Mouse (Mus musculus) liver, postnatal 0 days (tissue): Measurements from ENCODE around the gene Pcnx2. TPM values are rescaled to one million over a fixed set of nuclear protein-coding genes. Genes with fewer than 3 reads are reported as not detected.
A peak's percentile ranks its signal among the peaks of the same experiment; 100 is the strongest.

Experiments
- ATAC-seq: fragments of 200-750 bp; cut with Nextera tagmentation; 2 replicates; pipeline ENCODE4 v1.8.0; 2017; ENCODE audit warnings: mild to moderate bottlenecking, moderate library complexity
- DNase-seq: peaks from one replicate; pipeline ENCODE4 v3.0.0-alpha.2; 2016
- H3K27ac ChIP-seq: fragments of 300-500 bp; sonication (generic); 2 replicates; pipeline ENCODE4 v1.5.1; 2014; ENCODE audit warnings: antibody characterized with exemption, moderate library complexity, mild to moderate bottlenecking, low read depth
- H3K27me3 ChIP-seq: fragments of 300-500 bp; sonication (generic); 2 replicates; pipeline ENCODE4 v1.6.1; 2014; ENCODE audit warnings: low read length, control low read depth, mixed read lengths; ENCODE audit not compliant: insufficient read depth
- H3K36me3 ChIP-seq: fragments of 300-500 bp; sonication (generic); replicated peaks from 2 replicates; pipeline ENCODE4 v1.6.1; 2014; ENCODE audit warnings: mild to moderate bottlenecking, control low read depth, low read length, moderate library complexity, mixed read lengths; ENCODE audit not compliant: insufficient read depth
- H3K4me1 ChIP-seq: fragments of 300-500 bp; sonication (generic); 2 replicates; pipeline ENCODE4 v1.6.1; 2014; ENCODE audit warnings: antibody characterized with exemption, mild to moderate bottlenecking, control low read depth; ENCODE audit not compliant: insufficient read depth
- H3K4me2 ChIP-seq: fragments of 300-500 bp; sonication (generic); 2 replicates; pipeline ENCODE4 v1.6.1; 2014; ENCODE audit warnings: low read depth, mild to moderate bottlenecking, low read length, moderate library complexity, mixed read lengths
- H3K4me3 ChIP-seq: fragments of 300-500 bp; sonication (generic); 2 replicates; pipeline ENCODE4 v1.5.1; 2014; ENCODE audit warnings: low read depth, low read length
- H3K9ac ChIP-seq: fragments of 300-500 bp; sonication (generic); replicated peaks from 2 replicates; pipeline ENCODE4 v1.6.1; 2014; ENCODE audit warnings: mild to moderate bottlenecking, moderate library complexity
- H3K9me3 ChIP-seq: fragments of 300-500 bp; sonication (generic); 2 replicates; pipeline ENCODE4 v1.6.1; 2016; ENCODE audit warnings: mild to moderate bottlenecking, control low read depth, low read length, mixed read lengths
- CTCF ChIP-seq: sonication (generic); IDR thresholded peaks from 2 replicates; pipeline ENCODE4 v1.5.1; 2016; ENCODE audit warnings: antibody characterized with exemption, low read depth
- EP300 ChIP-seq: IDR thresholded peaks from 2 replicates; pipeline ENCODE4 v1.6.1; 2016; ENCODE audit warnings: antibody characterized with exemption, low read depth, mild to moderate bottlenecking
- WGBS: fragments of 180-500 bp; shearing (Covaris S2); extraction: QIAGEN DNeasy Blood & Tissue Kit; methylation state at CpG from one replicate; pipeline ENCODE4 v1.1.7; 2014; ENCODE audit not compliant: insufficient replicate concordance; 5-methylcytosine and 5-hydroxymethylcytosine counted together
- polyA plus RNA-seq: library from polyadenylated mRNA; unstranded; fragments of >200 nt; fragmentation: Nextera tagmentation; extraction: Ambion mirVana; gene quantifications from 2 replicates; pipeline ENCODE4 v1.2.1, GENCODE M21; 2015

Pcnx2 gene
- polyA plus RNA-seq, 1 experiment from 2014 or later, result 0.04 TPM

DNA sequence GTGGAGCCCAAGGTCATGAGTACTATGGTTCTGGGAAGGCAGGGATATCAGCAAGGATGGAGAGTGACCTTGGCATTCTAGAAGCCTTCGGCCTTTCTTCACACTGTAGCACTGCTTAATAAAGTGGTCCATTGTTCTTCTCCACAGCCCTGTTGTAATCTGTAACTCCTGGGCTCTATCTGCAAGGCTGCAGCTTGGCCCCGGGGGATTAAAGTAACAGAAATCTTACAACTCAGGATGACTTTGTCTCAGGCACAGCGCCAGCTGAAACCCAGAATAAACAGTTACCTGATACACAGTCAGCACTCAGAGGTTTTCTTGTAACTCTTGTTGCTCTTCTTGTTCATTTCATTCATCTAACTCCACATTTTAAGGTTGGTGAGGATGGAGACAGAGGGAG, 4.4 kb upstream of the Pcnx2 start:
- H3K4me2 ChIP-seq, result no peak overlapping the region
- peaks cover 13% of the 10 kb centered on the region for H3K27me3 ChIP-seq
- no peak overlapping the region for H3K27ac ChIP-seq
- no peaks in the 10 kb centered on the region for H3K9me3 ChIP-seq
- no peak overlapping the region for H3K9ac ChIP-seq
- H3K36me3 ChIP-seq, result no peaks in the 10 kb centered on the region
- H3K4me1 ChIP-seq, result no peaks in the 10 kb centered on the region
- DNase-seq (no peak), ATAC-seq (no peak)
- WGBS, result 45% methylated on average over 3 of the region's 3 CpGs
- H3K4me3 ChIP-seq, result no peak overlapping the region
- TF ChIP-seq EP300 (no peak), CTCF (no peak)

DNA sequence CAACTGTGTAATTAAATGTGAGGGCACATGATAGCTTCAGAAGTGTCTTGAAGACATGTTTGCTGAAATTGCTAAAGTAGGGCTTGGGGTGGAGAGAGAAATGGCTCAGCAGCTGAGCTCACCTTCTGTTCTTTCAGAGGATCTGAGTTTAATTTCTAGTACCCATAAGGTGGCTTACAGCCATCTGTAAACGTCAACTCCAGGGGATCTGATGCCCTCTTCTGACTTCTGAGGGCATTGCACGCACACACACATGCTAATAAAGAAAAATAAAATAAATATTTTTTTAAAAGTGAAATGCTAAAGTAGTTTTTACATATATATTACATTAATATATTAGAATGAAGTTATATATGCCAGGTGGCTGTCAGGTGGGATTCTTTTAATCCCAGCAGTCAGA, 3.0 kb upstream of the Pcnx2 start:
- H3K27ac ChIP-seq, result no peak overlapping the region
- H3K4me1 ChIP-seq, result no peaks in the 10 kb centered on the region
- 30% methylated on average over 2 of the region's 2 CpGs for WGBS
- H3K27me3 ChIP-seq, result peaks cover 18% of the 10 kb centered on the region
- no peaks in the 10 kb centered on the region for H3K9me3 ChIP-seq
- TF ChIP-seq EP300 (no peak), CTCF (peak; percentile 40)
- DNase-seq (no peak), ATAC-seq (no peak)
- H3K4me2 ChIP-seq, result no peak overlapping the region
- no peaks in the 10 kb centered on the region for H3K36me3 ChIP-seq
- no peak overlapping the region for H3K4me3 ChIP-seq
- no peak overlapping the region for H3K9ac ChIP-seq

DNA sequence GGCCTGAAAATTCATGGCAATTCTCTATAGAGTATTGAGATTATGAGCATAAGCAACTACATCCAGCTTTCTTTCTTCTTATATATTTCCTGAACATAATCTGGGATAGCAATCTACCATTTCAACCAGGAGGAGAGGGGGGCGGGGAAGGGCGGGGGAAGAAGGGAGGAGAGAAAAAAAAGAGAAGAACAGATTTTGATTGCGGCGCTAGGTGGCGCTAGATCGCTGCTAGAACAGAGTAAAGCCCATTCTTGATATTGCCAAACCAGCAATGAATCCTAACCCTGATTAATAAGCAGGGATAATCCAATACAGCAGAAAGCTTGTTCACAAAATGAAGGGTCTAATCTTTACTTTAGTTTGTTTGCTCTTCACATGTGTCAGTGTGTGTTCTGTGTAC, 782 bp upstream of the Pcnx2 start:
- peak; percentile 68 for DNase-seq
- no peak for ATAC-seq
- TF ChIP-seq CTCF (peak; percentile 68), EP300 (no peak)
- Histone ChIP-seq H3K36me3 (no peaks in the 10 kb centered on the region), H3K27me3 (peaks cover 18% of the 10 kb centered on the region), H3K9ac (no peak overlapping the region), H3K4me1 (no peaks in the 10 kb centered on the region), H3K4me2 (no peak overlapping the region), H3K9me3 (no peaks in the 10 kb centered on the region), H3K27ac (no peak overlapping the region), H3K4me3 (no peak overlapping the region)
- WGBS, result 2% methylated on average over 6 of the region's 6 CpGs

DNA sequence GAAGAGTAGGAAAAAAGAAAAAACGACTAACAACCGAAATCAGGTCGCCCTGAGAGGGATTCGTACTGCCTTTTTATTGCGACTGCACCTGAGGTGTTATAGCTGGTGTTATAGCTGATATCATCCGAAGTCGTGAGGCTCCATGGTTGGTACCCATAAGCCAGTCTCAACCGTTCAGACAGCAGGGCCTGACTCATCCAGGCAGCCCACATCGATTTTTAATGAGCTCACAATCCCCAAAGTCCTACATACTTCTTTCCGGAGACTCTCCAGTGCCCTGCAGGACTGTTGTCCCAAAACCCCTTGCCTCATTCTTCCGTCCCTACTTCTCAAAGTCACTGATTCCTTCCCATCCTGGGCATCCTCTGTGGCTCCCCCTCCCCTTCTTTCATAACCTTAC, 729 bp downstream of the Pcnx2 start:
- Histone ChIP-seq H3K4me1 (no peaks in the 10 kb centered on the region), H3K4me3 (no peak overlapping the region), H3K4me2 (no peak overlapping the region), H3K36me3 (no peaks in the 10 kb centered on the region), H3K9me3 (no peaks in the 10 kb centered on the region), H3K27ac (no peak overlapping the region), H3K27me3 (peaks cover 18% of the 10 kb centered on the region), H3K9ac (no peak overlapping the region)
- ATAC-seq (no peak), DNase-seq (no peak)
- no peak for TF ChIP-seq EP300
- no peak for TF ChIP-seq CTCF
- 55% methylated on average over 11 of the region's 11 CpGs for WGBS

DNA sequence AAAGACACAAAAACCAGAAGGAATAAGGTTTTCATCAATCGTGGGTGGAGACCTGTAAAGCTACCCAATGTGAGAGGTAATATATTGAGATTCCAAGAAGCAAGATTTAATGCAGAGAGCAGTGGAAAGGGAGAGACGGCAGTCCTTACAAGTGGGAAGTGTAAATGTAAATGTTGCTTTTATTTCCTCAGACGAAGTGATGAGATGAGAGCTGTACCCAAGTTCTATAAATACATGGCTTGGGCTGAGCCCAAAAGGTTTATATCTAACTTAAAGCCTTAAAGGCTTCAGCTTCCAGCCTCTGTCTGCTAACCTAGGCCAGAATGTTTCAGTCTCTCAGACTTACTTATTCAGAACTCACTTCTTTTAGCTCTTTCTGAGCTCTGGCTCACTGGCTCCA, 8.2 kb downstream of the Pcnx2 start:
- Histone ChIP-seq H3K4me2 (no peak overlapping the region), H3K4me3 (no peak overlapping the region), H3K4me1 (no peaks in the 10 kb centered on the region), H3K27me3 (no peaks in the 10 kb centered on the region), H3K9me3 (no peaks in the 10 kb centered on the region), H3K36me3 (no peaks in the 10 kb centered on the region), H3K9ac (no peak overlapping the region), H3K27ac (no peak overlapping the region)
- 66% methylated on average over 3 of the region's 3 CpGs for WGBS
- no peak for DNase-seq
- TF ChIP-seq EP300 (no peak), CTCF (no peak)
- no peak for ATAC-seq

DNA sequence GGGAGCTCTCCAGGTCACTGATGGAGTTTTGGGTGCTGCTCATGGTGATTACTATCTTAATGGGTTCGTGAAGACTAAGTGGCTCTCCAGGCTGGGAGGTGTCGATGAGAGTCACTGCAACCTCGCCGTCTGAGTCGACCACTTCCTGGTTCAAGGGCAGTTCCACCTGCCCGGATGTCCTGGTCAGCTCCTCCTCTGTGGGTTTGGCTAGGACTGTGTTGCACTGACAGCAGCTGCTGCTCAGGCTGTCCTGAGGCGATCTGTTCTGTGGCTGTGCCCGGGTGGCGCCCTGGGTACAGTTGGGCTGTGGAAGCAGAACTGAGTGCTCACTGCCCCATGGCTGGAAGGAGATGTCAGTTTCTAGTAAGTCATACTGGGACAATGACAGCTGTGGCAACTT, 10.6 kb downstream of the Pcnx2 start:
- Histone ChIP-seq H3K27me3 (no peaks in the 10 kb centered on the region), H3K4me1 (no peaks in the 10 kb centered on the region), H3K36me3 (no peaks in the 10 kb centered on the region), H3K4me2 (no peak overlapping the region), H3K4me3 (no peak overlapping the region), H3K9ac (no peak overlapping the region), H3K27ac (no peak overlapping the region), H3K9me3 (no peaks in the 10 kb centered on the region)
- DNase-seq, result no peak
- 58% methylated on average over 9 of the region's 9 CpGs for WGBS
- TF ChIP-seq EP300, result no peak
- no peak for TF ChIP-seq CTCF
- ATAC-seq, result no peak

DNA sequence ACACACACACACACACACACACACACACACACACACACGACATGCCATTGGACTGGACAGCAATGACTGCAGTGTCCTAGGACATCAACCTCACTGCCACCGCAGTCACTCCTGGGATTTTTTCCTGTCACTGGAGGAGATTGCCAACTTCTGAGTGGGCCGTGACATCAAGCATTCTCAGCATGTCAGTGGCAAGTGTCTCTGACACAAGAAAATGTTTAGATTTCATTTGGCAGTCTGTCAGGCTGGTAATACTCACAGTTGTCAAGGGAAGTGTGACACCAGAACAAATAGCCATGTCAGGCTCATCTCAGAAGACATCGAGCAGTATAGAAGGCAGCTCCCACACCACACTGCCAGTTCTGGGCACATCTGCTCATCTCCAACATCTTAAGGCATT, 17.7 kb downstream of the Pcnx2 start:
- Histone ChIP-seq H3K27ac (no peak overlapping the region), H3K4me1 (no peaks in the 10 kb centered on the region), H3K9me3 (no peaks in the 10 kb centered on the region), H3K9ac (no peak overlapping the region), H3K4me3 (no peak overlapping the region), H3K36me3 (no peaks in the 10 kb centered on the region), H3K27me3 (no peaks in the 10 kb centered on the region), H3K4me2 (no peak overlapping the region)
- ATAC-seq (no peak), DNase-seq (no peak)
- TF ChIP-seq EP300, result no peak
- no peak for TF ChIP-seq CTCF
- 85% methylated on average over 4 of the region's 4 CpGs for WGBS
